Mouse (Mus musculus): ENCODE data around the gene Grhl1. TPM values are rescaled to one million over a fixed set of nuclear protein-coding genes. Genes with fewer than 3 reads are reported as not detected.
A peak's percentile ranks its signal among the peaks of the same experiment; 100 is the strongest.

The Grhl1 gene
- polyA plus RNA-seq, 1 experiment from 2014 or later, result 3.5 TPM

- H3K4me1 ChIP-seq (ENCODE audit: control insufficient read depth, insufficient read depth, low read length), result no peaks in the 10 kb centered on the region
- no peak overlapping the region for H3K4me3 ChIP-seq (ENCODE audit: low read length)
- H3K9ac ChIP-seq (ENCODE audit: low read depth, low read length), result no peak overlapping the region
- H3K27me3 ChIP-seq (ENCODE audit: control insufficient read depth, insufficient read depth, low read length), result no peaks in the 10 kb centered on the region
- no peaks in the 10 kb centered on the region for H3K9me3 ChIP-seq (ENCODE audit: control insufficient read depth, low read length)
- H3K27ac ChIP-seq (ENCODE audit: low read depth, low read length), result no peak overlapping the region
- H3K4me2 ChIP-seq (replicated peaks; ENCODE audit: low read depth, low read length), result no peak overlapping the region
- 80% methylated on average over 8 of the region's 8 CpGs for WGBS
- 0 out of 2 replicates have a peak, but pooled peaks cover 5% of the 10 kb centered on the region for H3K36me3 ChIP-seq (ENCODE audit: control insufficient read depth, insufficient read depth, low read length)
- no peak for ATAC-seq (ENCODE audit: low FRiP score, low TSS enrichment)
Observed at GRCm38 (mm10) chr12:24555976-24556375, 16.1 kb upstream of the Grhl1 start.

- H3K4me1 ChIP-seq (ENCODE audit: control insufficient read depth, insufficient read depth, low read length), result no peaks in the 10 kb centered on the region
- 83% methylated on average over 7 of the region's 7 CpGs for WGBS
Observed at GRCm38 (mm10) chr12:24563395-24563960, 8.6 kb upstream of the Grhl1 start.

GRCm38 (mm10) chr12:24565311-24565710 lies 6.8 kb upstream of the Grhl1 start:
- Histone ChIP-seq H3K4me2 (replicated peaks; ENCODE audit: low read depth, low read length) (no peak overlapping the region), H3K36me3 (ENCODE audit: control insufficient read depth, insufficient read depth, low read length) (no peaks in the 10 kb centered on the region), H3K4me3 (ENCODE audit: low read length) (no peak overlapping the region), H3K4me1 (ENCODE audit: control insufficient read depth, insufficient read depth, low read length) (no peaks in the 10 kb centered on the region), H3K27ac (ENCODE audit: low read depth, low read length) (no peak overlapping the region), H3K9ac (ENCODE audit: low read depth, low read length) (no peak overlapping the region), H3K27me3 (ENCODE audit: control insufficient read depth, insufficient read depth, low read length) (0 out of 2 replicates have a peak, but pooled peaks cover 3% of the 10 kb centered on the region), H3K9me3 (ENCODE audit: control insufficient read depth, low read length) (no peaks in the 10 kb centered on the region)
- WGBS, result 75% methylated on average over 6 of the region's 6 CpGs
- ATAC-seq (ENCODE audit: low FRiP score, low TSS enrichment), result no peak

More at GRCm38 (mm10) chr12:24563395-24563960, 8.6 kb upstream of the Grhl1 start:
- no peak overlapping the region for H3K4me2 ChIP-seq (replicated peaks; ENCODE audit: low read depth, low read length)
- no peak overlapping the region for H3K4me3 ChIP-seq (ENCODE audit: low read length)
- ATAC-seq (ENCODE audit: low FRiP score, low TSS enrichment), result no peak
- H3K9ac ChIP-seq (ENCODE audit: low read depth, low read length), result no peak overlapping the region
- no peak overlapping the region for H3K27ac ChIP-seq (ENCODE audit: low read depth, low read length)
- no peaks in the 10 kb centered on the region for H3K9me3 ChIP-seq (ENCODE audit: control insufficient read depth, low read length)
- H3K27me3 ChIP-seq (ENCODE audit: control insufficient read depth, insufficient read depth, low read length), result no peaks in the 10 kb centered on the region
- 0 out of 2 replicates have a peak, but pooled peaks cover under 1% of the 10 kb centered on the region for H3K36me3 ChIP-seq (ENCODE audit: control insufficient read depth, insufficient read depth, low read length)

GRCm38 (mm10) chr12:24567606-24568005 lies 4.5 kb upstream of the Grhl1 start:
- H3K9ac ChIP-seq (ENCODE audit: low read depth, low read length), result no peak overlapping the region
- no peaks in the 10 kb centered on the region for H3K4me1 ChIP-seq (ENCODE audit: control insufficient read depth, insufficient read depth, low read length)
- no peak overlapping the region for H3K27ac ChIP-seq (ENCODE audit: low read depth, low read length)
- no peaks in the 10 kb centered on the region for H3K9me3 ChIP-seq (ENCODE audit: control insufficient read depth, low read length)
- no peaks in the 10 kb centered on the region for H3K36me3 ChIP-seq (ENCODE audit: control insufficient read depth, insufficient read depth, low read length)
- ATAC-seq (ENCODE audit: low FRiP score, low TSS enrichment), result no peak
- no peak overlapping the region for H3K4me3 ChIP-seq (ENCODE audit: low read length)
- 82% methylated on average over 3 of the region's 3 CpGs for WGBS
- H3K27me3 ChIP-seq (ENCODE audit: control insufficient read depth, insufficient read depth, low read length), result peaks cover 19% of the 10 kb centered on the region
- no peak overlapping the region for H3K4me2 ChIP-seq (replicated peaks; ENCODE audit: low read depth, low read length)

- H3K27me3 ChIP-seq (ENCODE audit: control insufficient read depth, insufficient read depth, low read length), result peaks cover 19% of the 10 kb centered on the region
- 6% methylated on average over 48 of the region's 48 CpGs for WGBS
- H3K4me3 ChIP-seq (ENCODE audit: low read length), result peak overlapping the region; percentile 69
- H3K4me1 ChIP-seq (ENCODE audit: control insufficient read depth, insufficient read depth, low read length), result peaks cover 10% of the 10 kb centered on the region; the same call in 1 of the 2 replicates
- no peak overlapping the region for H3K27ac ChIP-seq (ENCODE audit: low read depth, low read length)
- H3K4me2 ChIP-seq (replicated peaks; ENCODE audit: low read depth, low read length), result peak overlapping the region; percentile 85
- peak overlapping the region; percentile 58 for H3K9ac ChIP-seq (ENCODE audit: low read depth, low read length)
- no peaks in the 10 kb centered on the region for H3K36me3 ChIP-seq (ENCODE audit: control insufficient read depth, insufficient read depth, low read length)
- peak; percentile 47 for ATAC-seq (ENCODE audit: low FRiP score, low TSS enrichment)
- no peaks in the 10 kb centered on the region for H3K9me3 ChIP-seq (ENCODE audit: control insufficient read depth, low read length)
Observed at GRCm38 (mm10) chr12:24572421-24573274, 565 bp downstream of the Grhl1 start.

GRCm38 (mm10) chr12:24573275-24573580 lies 1.1 kb downstream of the Grhl1 start:
- Histone ChIP-seq H3K9ac (ENCODE audit: low read depth, low read length) (no peak overlapping the region), H3K4me1 (ENCODE audit: control insufficient read depth, insufficient read depth, low read length) (peaks cover 10% of the 10 kb centered on the region; the same call in 1 of the 2 replicates), H3K4me2 (replicated peaks; ENCODE audit: low read depth, low read length) (peak overlapping the region; percentile 85; the same call in 1 of the 2 replicates), H3K27ac (ENCODE audit: low read depth, low read length) (no peak overlapping the region), H3K36me3 (ENCODE audit: control insufficient read depth, insufficient read depth, low read length) (no peaks in the 10 kb centered on the region), H3K9me3 (ENCODE audit: control insufficient read depth, low read length) (no peaks in the 10 kb centered on the region), H3K27me3 (ENCODE audit: control insufficient read depth, insufficient read depth, low read length) (peaks cover 19% of the 10 kb centered on the region), H3K4me3 (ENCODE audit: low read length) (peak overlapping the region; percentile 1; the same call in 1 of the 2 replicates)
- no peak for ATAC-seq (ENCODE audit: low FRiP score, low TSS enrichment)
- WGBS, result 38% methylated on average over 3 of the region's 3 CpGs

GRCm38 (mm10) chr12:24574870-24575269 lies 2.8 kb downstream of the Grhl1 start:
- Histone ChIP-seq H3K27ac (ENCODE audit: low read depth, low read length) (no peak overlapping the region), H3K4me3 (ENCODE audit: low read length) (no peak overlapping the region), H3K9me3 (ENCODE audit: control insufficient read depth, low read length) (no peaks in the 10 kb centered on the region), H3K9ac (ENCODE audit: low read depth, low read length) (no peak overlapping the region), H3K27me3 (ENCODE audit: control insufficient read depth, insufficient read depth, low read length) (peaks cover 19% of the 10 kb centered on the region), H3K4me1 (ENCODE audit: control insufficient read depth, insufficient read depth, low read length) (peaks cover 10% of the 10 kb centered on the region; the same call in 1 of the 2 replicates), H3K36me3 (ENCODE audit: control insufficient read depth, insufficient read depth, low read length) (no peaks in the 10 kb centered on the region), H3K4me2 (replicated peaks; ENCODE audit: low read depth, low read length) (no peak overlapping the region)
- ATAC-seq (ENCODE audit: low FRiP score, low TSS enrichment), result no peak
- WGBS, result 22% methylated on average over 7 of the region's 7 CpGs

GRCm38 (mm10) chr12:24580452-24580851 lies 8.4 kb downstream of the Grhl1 start:
- Histone ChIP-seq H3K27me3 (ENCODE audit: control insufficient read depth, insufficient read depth, low read length) (no peaks in the 10 kb centered on the region), H3K4me2 (replicated peaks; ENCODE audit: low read depth, low read length) (no peak overlapping the region), H3K4me3 (ENCODE audit: low read length) (no peak overlapping the region), H3K36me3 (ENCODE audit: control insufficient read depth, insufficient read depth, low read length) (no peaks in the 10 kb centered on the region; the same call in 1 of the 2 replicates), H3K9me3 (ENCODE audit: control insufficient read depth, low read length) (no peaks in the 10 kb centered on the region), H3K27ac (ENCODE audit: low read depth, low read length) (no peak overlapping the region), H3K9ac (ENCODE audit: low read depth, low read length) (no peak overlapping the region), H3K4me1 (ENCODE audit: control insufficient read depth, insufficient read depth, low read length) (peaks cover 6% of the 10 kb centered on the region; the same call in 1 of the 2 replicates)
- WGBS, result 93% methylated on average over 1 of the region's 1 CpGs
- ATAC-seq (ENCODE audit: low FRiP score, low TSS enrichment), result no peak
